Mouse (Mus musculus) kidney, embryonic 14.5 days (tissue): ENCODE measurements around the gene Ncam1. TPM values are rescaled to one million over a fixed set of nuclear protein-coding genes. Genes with fewer than 3 reads are reported as not detected.
A peak's percentile ranks its signal among the peaks of the same experiment; 100 is the strongest.

Experiments used
- ATAC-seq: fragments of 200-750 bp; cut with Nextera tagmentation; 2 replicates; pipeline ENCODE4 v1.8.0; 2017; ENCODE audit warnings: moderate number of reproducible peaks, mild to moderate bottlenecking, moderate TSS enrichment, moderate library complexity; ENCODE audit not compliant: low FRiP score, low TSS enrichment
- H3K27ac ChIP-seq: fragments of 300-500 bp; sonication (generic); 2 replicates; pipeline ENCODE4 v1.5.1; 2014; ENCODE audit warnings: low read depth, mild to moderate bottlenecking, low read length, moderate library complexity, mixed read lengths
- H3K27me3 ChIP-seq: fragments of 300-500 bp; sonication (generic); 2 replicates; pipeline ENCODE4 v1.6.1; 2014; ENCODE audit warnings: mild to moderate bottlenecking, low read length; ENCODE audit not compliant: control insufficient read depth, insufficient read depth
- H3K36me3 ChIP-seq: fragments of 300-500 bp; sonication (generic); 2 replicates; pipeline ENCODE4 v1.6.1; 2014; ENCODE audit warnings: low read length, mixed read lengths; ENCODE audit not compliant: control insufficient read depth, insufficient read depth
- H3K4me1 ChIP-seq: fragments of 300-500 bp; sonication (generic); 2 replicates; pipeline ENCODE4 v1.6.1; 2014; ENCODE audit warnings: low read length, mixed read lengths; ENCODE audit not compliant: control insufficient read depth, insufficient read depth
- H3K4me2 ChIP-seq: fragments of 300-500 bp; sonication (generic); replicated peaks from 2 replicates; pipeline ENCODE4 v1.6.1; 2014; ENCODE audit warnings: low read depth, mild to moderate bottlenecking, low read length
- H3K4me3 ChIP-seq: fragments of 300-500 bp; sonication (generic); 2 replicates; pipeline ENCODE4 v1.5.1; 2014; ENCODE audit warnings: mild to moderate bottlenecking, low read length
- H3K9ac ChIP-seq: fragments of 300-500 bp; sonication (generic); 2 replicates; pipeline ENCODE4 v1.6.1; 2014; ENCODE audit warnings: low read depth, mild to moderate bottlenecking, low read length, moderate library complexity
- H3K9me3 ChIP-seq: fragments of 300-500 bp; sonication (generic); 2 replicates; pipeline ENCODE4 v1.6.1; 2016; ENCODE audit warnings: low read length; ENCODE audit not compliant: control insufficient read depth
- WGBS: fragments of 180-500 bp; shearing (Covaris S2); extraction: QIAGEN DNeasy Blood & Tissue Kit; methylation state at CpG from one replicate; pipeline ENCODE4 v1.1.7; 2014; 5-methylcytosine and 5-hydroxymethylcytosine counted together
- polyA plus RNA-seq: library from polyadenylated mRNA; unstranded; fragments of >200 nt; fragmentation: Nextera tagmentation; extraction: Ambion mirVana; gene quantifications from 2 replicates; pipeline ENCODE4 v1.2.1, GENCODE M21; 2014

Gene Ncam1
- polyA plus RNA-seq, 1 experiment from 2014 or later: 126 TPM

- Histone ChIP-seq H3K4me2 (no peak overlapping the region), H3K9ac (no peak overlapping the region), H3K4me3 (no peak overlapping the region), H3K36me3 (peaks cover 38% of the 10 kb centered on the region; the same call in 1 of the 2 replicates), H3K9me3 (no peaks in the 10 kb centered on the region), H3K27me3 (no peaks in the 10 kb centered on the region), H3K27ac (no peak overlapping the region), H3K4me1 (no peaks in the 10 kb centered on the region)
- ATAC-seq: no peak
- WGBS: 95% methylated on average over 2 of the region's 2 CpGs
Observed at GRCm38 (mm10) chr9:49558941-49559340, 239.8 kb downstream of the Ncam1 start.

- Histone ChIP-seq H3K27ac (no peak overlapping the region), H3K4me1 (no peaks in the 10 kb centered on the region), H3K9me3 (no peaks in the 10 kb centered on the region), H3K27me3 (no peaks in the 10 kb centered on the region), H3K4me3 (no peak overlapping the region), H3K9ac (no peak overlapping the region), H3K36me3 (peaks cover 28% of the 10 kb centered on the region; the same call in 1 of the 2 replicates), H3K4me2 (no peak overlapping the region)
- ATAC-seq: no peak
- 82% methylated on average over 2 of the region's 2 CpGs for WGBS
Observed at GRCm38 (mm10) chr9:49551353-49551752, 247.4 kb downstream of the Ncam1 start.

GRCm38 (mm10) chr9:49542593-49542992, 256.1 kb downstream of the Ncam1 start:
- peak; percentile 60; the same call in 1 of the 2 replicates for ATAC-seq
- 66% methylated on average over 4 of the region's 4 CpGs for WGBS
- Histone ChIP-seq H3K4me1 (no peaks in the 10 kb centered on the region), H3K4me3 (no peak overlapping the region), H3K9ac (no peak overlapping the region), H3K27ac (no peak overlapping the region), H3K36me3 (peaks cover 47% of the 10 kb centered on the region), H3K9me3 (no peaks in the 10 kb centered on the region), H3K27me3 (no peaks in the 10 kb centered on the region), H3K4me2 (no peak overlapping the region)

GRCm38 (mm10) chr9:49537814-49538213, 260.9 kb downstream of the Ncam1 start:
- Histone ChIP-seq H3K9ac (no peak overlapping the region), H3K27ac (no peak overlapping the region), H3K27me3 (no peaks in the 10 kb centered on the region), H3K4me3 (no peak overlapping the region), H3K4me1 (peaks cover 18% of the 10 kb centered on the region; the same call in 1 of the 2 replicates), H3K4me2 (no peak overlapping the region), H3K36me3 (peaks cover 14% of the 10 kb centered on the region; the same call in 1 of the 2 replicates), H3K9me3 (no peaks in the 10 kb centered on the region)
- ATAC-seq: no peak
- WGBS: 54% methylated on average over 6 of the region's 6 CpGs

- ATAC-seq: no peak
- Histone ChIP-seq H3K27ac (no peak overlapping the region), H3K36me3 (peaks cover 14% of the 10 kb centered on the region; the same call in 1 of the 2 replicates), H3K4me1 (peaks cover 18% of the 10 kb centered on the region; the same call in 1 of the 2 replicates), H3K4me2 (no peak overlapping the region), H3K9me3 (no peaks in the 10 kb centered on the region), H3K27me3 (no peaks in the 10 kb centered on the region), H3K9ac (no peak overlapping the region), H3K4me3 (no peak overlapping the region)
- 45% methylated on average over 6 of the region's 6 CpGs for WGBS
Observed at GRCm38 (mm10) chr9:49536593-49536992, 262.1 kb downstream of the Ncam1 start.

- peaks cover 18% of the 10 kb centered on the region; the same call in 1 of the 2 replicates for H3K4me1 ChIP-seq
- no peak overlapping the region for H3K27ac ChIP-seq
- H3K36me3 ChIP-seq: peaks cover 20% of the 10 kb centered on the region; the same call in 1 of the 2 replicates
- ATAC-seq: no peak
- H3K27me3 ChIP-seq: no peaks in the 10 kb centered on the region
- no peaks in the 10 kb centered on the region for H3K9me3 ChIP-seq
- 41% methylated on average over 4 of the region's 4 CpGs for WGBS
- no peak overlapping the region for H3K4me3 ChIP-seq
- no peak overlapping the region for H3K9ac ChIP-seq
- H3K4me2 ChIP-seq: no peak overlapping the region
Observed at GRCm38 (mm10) chr9:49534958-49535357, 263.8 kb downstream of the Ncam1 start.

GRCm38 (mm10) chr9:49533912-49534491, 264.7 kb downstream of the Ncam1 start:
- no peak for ATAC-seq
- no peaks in the 10 kb centered on the region for H3K9me3 ChIP-seq
- H3K9ac ChIP-seq: no peak overlapping the region
- H3K4me1 ChIP-seq: peaks cover 18% of the 10 kb centered on the region; the same call in 1 of the 2 replicates
- no peak overlapping the region for H3K27ac ChIP-seq
- no peak overlapping the region for H3K4me3 ChIP-seq
- 25% methylated on average over 8 of the region's 8 CpGs for WGBS
- H3K27me3 ChIP-seq: no peaks in the 10 kb centered on the region
- H3K36me3 ChIP-seq: peaks cover 15% of the 10 kb centered on the region; the same call in 1 of the 2 replicates
- H3K4me2 ChIP-seq: no peak overlapping the region

- Histone ChIP-seq H3K4me3 (no peak overlapping the region), H3K36me3 (peaks cover 15% of the 10 kb centered on the region; the same call in 1 of the 2 replicates), H3K4me2 (no peak overlapping the region), H3K9me3 (no peaks in the 10 kb centered on the region), H3K27me3 (no peaks in the 10 kb centered on the region), H3K4me1 (peaks cover 18% of the 10 kb centered on the region; the same call in 1 of the 2 replicates), H3K27ac (no peak overlapping the region), H3K9ac (no peak overlapping the region)
- no peak for ATAC-seq
- 29% methylated on average over 7 of the region's 7 CpGs for WGBS
Observed at GRCm38 (mm10) chr9:49533455-49533854, 265.3 kb downstream of the Ncam1 start.

GRCm38 (mm10) chr9:49531833-49532232, 266.9 kb downstream of the Ncam1 start:
- Histone ChIP-seq H3K36me3 (peaks cover 22% of the 10 kb centered on the region; the same call in 1 of the 2 replicates), H3K4me1 (peaks cover 15% of the 10 kb centered on the region; the same call in 1 of the 2 replicates), H3K27ac (no peak overlapping the region), H3K9me3 (no peaks in the 10 kb centered on the region), H3K27me3 (no peaks in the 10 kb centered on the region), H3K9ac (no peak overlapping the region), H3K4me2 (no peak overlapping the region), H3K4me3 (no peak overlapping the region)
- 90% methylated on average over 6 of the region's 6 CpGs for WGBS
- no peak for ATAC-seq
